Mouse (Mus musculus) myocyte (in vitro differentiated cells): Measurements from ENCODE around the gene Tex14.

Experiments
- E2F4 ChIP-seq: IDR thresholded peaks from one replicate; pipeline ENCODE4 v1.6.1; 2011; ENCODE audit warnings: mild to moderate bottlenecking, control low read depth, moderate library complexity; ENCODE audit not compliant: insufficient read depth
- POLR2A ChIP-seq: IDR thresholded peaks from one replicate; pipeline ENCODE4 v1.6.1; 2011; ENCODE audit warnings: low read depth, mild to moderate bottlenecking, control low read depth, moderate library complexity; ENCODE audit not compliant: insufficient read length

- no peak for TF ChIP-seq E2F4
- TF ChIP-seq POLR2A, result no peak
These were observed 11.0 kb upstream of the Tex14 start for GRCm38 (mm10) chr11:87393855-87394254.
